Mouse (Mus musculus) gastrocnemius, adult 8-10 months (tissue): ENCODE data around the gene Mrvi1. TPM values are rescaled to one million over a fixed set of nuclear protein-coding genes. Genes with fewer than 3 reads are reported as not detected.
"Not testable (repeated sequence)": the region's sequence is repeated elsewhere in the genome, so short reads cannot be mapped to it uniquely, and the experiment has no call there.

Source experiments
- DNase-seq, 2 experiments: peaks; one replicate each; pipeline ENCODE4 v3.0.0; 2022; ENCODE audit warnings: low spot score in 2 of 2
- total RNA-seq, 4 experiments: library from RNA; stranded (reverse); gene quantifications; 2 replicates each; pipeline ENCODE4 v1.2.4; 2022

Mrvi1 gene
- total RNA-seq, 4 experiments from 2014 or later, result 4.0 to 5.6 (median 4.2) TPM

GRCm38 (mm10) chr7:110941701-110942530 lies 40.3 kb downstream of the Mrvi1 start:
- peak; percentile 58 to 61 for DNase-seq

GRCm38 (mm10) chr7:110941116-110941521 lies 41.1 kb downstream of the Mrvi1 start:
- no peak for DNase-seq

- DNase-seq, result no peak
Measured at GRCm38 (mm10) chr7:110935815-110936762, 46.2 kb downstream of the Mrvi1 start.

GRCm38 (mm10) chr7:110933999-110934398 lies 48.3 kb downstream of the Mrvi1 start:
- no peak for DNase-seq

GRCm38 (mm10) chr7:110933329-110933728 lies 48.9 kb downstream of the Mrvi1 start:
- DNase-seq, result no peak

- no peak for DNase-seq
Measured at GRCm38 (mm10) chr7:110930118-110930854, 52.0 kb downstream of the Mrvi1 start.

- DNase-seq, result no peak
Measured at GRCm38 (mm10) chr7:110926562-110926961, 55.7 kb downstream of the Mrvi1 start.

GRCm38 (mm10) chr7:110920331-110921261 lies 61.7 kb downstream of the Mrvi1 start:
- no peak for DNase-seq

- DNase-seq, result no peak
Measured at GRCm38 (mm10) chr7:110919721-110920120, 62.5 kb downstream of the Mrvi1 start.

GRCm38 (mm10) chr7:110915913-110916312 lies 66.3 kb downstream of the Mrvi1 start:
- no peak for DNase-seq

GRCm38 (mm10) chr7:110914531-110914930 lies 67.7 kb downstream of the Mrvi1 start:
- no peak for DNase-seq

GRCm38 (mm10) chr7:110913754-110914153 lies 68.5 kb downstream of the Mrvi1 start:
- DNase-seq, result no peak

- no peak for DNase-seq
Measured at GRCm38 (mm10) chr7:110908209-110909144, 73.8 kb downstream of the Mrvi1 start.

GRCm38 (mm10) chr7:110906566-110906965 lies 75.7 kb downstream of the Mrvi1 start:
- no peak for DNase-seq

- DNase-seq, result no peak
Measured at GRCm38 (mm10) chr7:110903226-110903625, 79.0 kb downstream of the Mrvi1 start.

- no peak for DNase-seq
Measured at GRCm38 (mm10) chr7:110897202-110897601, 85.1 kb downstream of the Mrvi1 start.

GRCm38 (mm10) chr7:110896453-110896852 lies 85.8 kb downstream of the Mrvi1 start:
- no peak for DNase-seq

GRCm38 (mm10) chr7:110895772-110896171 lies 86.5 kb downstream of the Mrvi1 start:
- not testable (repeated sequence) for DNase-seq

- DNase-seq, result no peak
Measured at GRCm38 (mm10) chr7:110894673-110895072, 87.6 kb downstream of the Mrvi1 start.
